Mouse (Mus musculus): ENCODE data around the gene Mrps35. TPM values are rescaled to one million over a fixed set of nuclear protein-coding genes. Genes with fewer than 3 reads are reported as not detected.

The Mrps35 gene
- total RNA-seq (2022): 10 to 100 TPM; 42.8 to 52.5 (median 45.9) TPM

DNA sequence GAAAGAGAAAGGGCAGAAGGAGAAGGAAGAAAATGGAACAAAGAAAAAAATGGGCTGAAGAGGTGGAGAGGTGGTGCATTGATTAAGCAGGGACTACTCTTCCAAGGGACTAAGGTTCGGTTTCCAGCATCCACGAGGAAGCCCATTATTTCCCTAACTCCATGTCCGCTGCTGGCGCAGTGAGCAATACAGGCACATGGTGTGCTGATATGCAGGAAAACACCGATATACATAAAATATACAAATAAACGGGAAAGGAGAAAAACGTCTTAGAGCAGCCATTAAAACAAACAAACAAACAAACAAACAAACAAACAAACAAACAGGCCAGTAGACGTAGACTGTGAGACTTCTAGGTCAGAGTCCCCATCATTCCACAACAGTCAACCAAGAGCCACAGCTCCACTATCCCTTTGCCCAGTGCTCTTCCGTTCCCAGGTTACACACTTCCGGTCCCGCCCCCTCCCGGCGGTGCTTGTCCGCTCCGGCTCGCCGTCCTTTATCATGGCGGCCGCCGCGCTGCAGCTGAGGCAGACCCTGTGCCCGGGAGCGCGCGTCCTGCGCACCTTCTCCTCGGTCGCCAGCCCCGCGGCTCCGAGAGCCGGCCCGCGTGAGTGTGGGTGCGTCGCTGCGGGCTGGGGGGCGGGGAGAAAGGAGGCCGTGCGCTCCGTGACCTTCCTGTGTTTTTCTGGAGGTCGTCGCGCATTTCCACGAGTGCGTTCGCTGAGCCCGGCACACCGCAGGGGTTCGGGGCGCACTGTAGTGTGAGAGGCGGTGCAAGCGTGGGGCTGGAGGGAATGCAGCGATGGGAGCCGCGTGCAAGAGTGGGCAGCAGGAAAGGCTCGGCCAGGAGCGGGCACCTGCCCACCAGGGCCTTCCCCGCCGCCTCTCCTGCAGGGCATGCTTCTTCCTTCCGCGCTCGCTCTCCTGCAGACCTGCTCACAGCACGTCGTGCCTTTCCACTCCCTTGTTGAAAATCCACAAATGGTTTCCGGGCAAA is at the start of gene Mrps35:
TSS of gene Mrps35 (plus strand) at position 474 of the 1,000 bp plus-strand sequence.
- DNase-seq (ENCODE audit: low spot score in 2 of 2): peak; percentile 79 to 80

DNA sequence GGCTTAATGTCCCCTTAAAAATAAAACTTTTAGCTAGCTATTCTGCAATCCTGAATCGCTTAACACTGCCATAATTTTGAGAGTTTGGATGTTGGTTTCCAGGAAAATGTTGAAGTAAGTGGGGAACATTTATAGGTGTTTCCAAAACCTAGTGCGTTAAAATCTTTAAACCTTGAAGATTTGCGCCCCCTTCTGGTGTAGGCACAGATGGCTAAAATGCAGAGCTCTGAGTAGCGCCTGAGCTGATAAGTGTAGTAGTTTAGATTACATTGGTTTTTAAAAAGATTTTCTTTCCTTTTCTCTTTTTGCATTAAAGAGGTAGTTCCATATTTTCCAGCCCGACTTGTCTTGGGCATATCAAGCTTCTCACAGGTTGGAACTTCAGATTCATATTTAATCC is 48.3 kb upstream of the Mrps35 start:
- DNase-seq (ENCODE audit: low spot score in 2 of 2): peak in 1 of 2 experiments; percentile 63

DNA sequence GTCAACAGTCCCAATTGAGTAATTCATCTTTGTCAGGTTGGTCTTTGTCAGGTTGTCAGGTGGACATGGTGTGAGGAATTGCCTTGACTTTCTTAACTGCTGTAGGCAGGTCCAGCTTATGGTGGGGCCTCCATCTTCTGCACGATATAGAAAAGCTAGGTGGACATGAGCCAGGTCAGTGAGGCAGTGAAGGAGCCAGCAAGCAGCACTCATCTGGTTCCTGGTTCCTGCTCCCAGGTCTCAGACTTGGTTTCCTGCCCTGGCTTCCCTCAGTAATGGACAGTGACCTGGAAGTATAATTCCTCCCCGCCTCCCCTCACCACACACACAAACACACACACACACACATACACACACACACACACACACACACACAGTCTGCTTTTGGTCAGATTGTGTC is 47.2 kb upstream of the Mrps35 start:
- DNase-seq (ENCODE audit: low spot score in 2 of 2): no peak

DNA sequence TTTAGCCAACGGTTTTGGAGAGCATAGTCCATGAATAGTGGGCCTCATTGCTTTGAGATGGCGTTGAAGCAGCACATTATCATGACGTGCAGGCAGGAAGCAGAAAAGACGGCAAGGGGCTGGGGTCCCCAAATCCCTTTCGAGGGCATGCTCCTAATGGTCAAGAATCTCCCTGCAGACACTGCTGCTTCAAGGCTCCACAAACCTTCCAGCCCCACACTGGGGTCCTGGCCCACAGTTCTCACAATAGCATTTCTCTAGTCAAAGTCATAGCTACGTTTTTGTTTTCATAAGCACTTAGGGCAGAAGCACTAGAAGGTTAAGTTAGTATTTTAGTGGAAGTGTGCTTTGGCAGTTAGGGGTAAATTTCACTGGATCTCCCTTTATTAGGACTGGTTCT is 46.7 kb upstream of the Mrps35 start:
- no peak for DNase-seq (ENCODE audit: low spot score in 2 of 2)

DNA sequence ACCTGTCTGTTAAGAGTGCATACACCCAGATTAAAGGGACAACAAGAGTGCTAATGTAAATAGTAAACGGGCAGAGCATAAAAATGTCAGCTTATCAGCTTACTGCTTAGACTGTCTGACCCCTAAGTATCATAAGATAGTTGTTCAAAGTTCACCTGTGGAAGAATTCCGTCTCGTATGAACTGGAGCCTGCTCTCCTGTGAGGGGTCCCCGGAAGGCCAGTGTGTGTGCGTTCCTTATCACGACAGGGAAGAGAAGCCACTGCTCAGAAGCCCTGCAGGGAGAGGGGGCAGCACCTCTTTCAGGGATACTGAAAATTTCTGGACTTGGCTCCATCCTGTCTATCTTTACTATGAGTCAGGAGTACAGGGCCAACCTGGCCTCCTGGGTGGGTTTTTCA is 45.6 kb upstream of the Mrps35 start:
- DNase-seq (ENCODE audit: low spot score in 2 of 2): no peak

DNA sequence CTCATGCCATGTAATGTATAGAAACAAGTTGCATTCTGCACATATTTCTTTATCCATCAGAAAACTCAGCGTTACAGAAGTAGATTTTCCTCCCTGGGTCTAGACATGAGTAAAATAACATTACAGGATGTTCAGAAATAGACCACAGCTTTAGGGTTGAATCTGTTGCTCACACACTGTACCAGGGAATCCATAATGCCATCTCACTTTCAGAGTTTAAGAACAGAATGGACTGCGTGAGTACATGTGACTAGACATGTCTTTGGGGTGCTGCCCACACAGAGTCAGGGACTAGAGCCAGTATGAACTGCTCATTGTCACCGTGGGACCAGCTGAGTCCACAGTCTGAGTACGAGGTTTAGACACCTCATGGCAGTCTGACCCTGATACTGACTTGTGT is 43.9 kb upstream of the Mrps35 start:
- DNase-seq (ENCODE audit: low spot score in 2 of 2): no peak

DNA sequence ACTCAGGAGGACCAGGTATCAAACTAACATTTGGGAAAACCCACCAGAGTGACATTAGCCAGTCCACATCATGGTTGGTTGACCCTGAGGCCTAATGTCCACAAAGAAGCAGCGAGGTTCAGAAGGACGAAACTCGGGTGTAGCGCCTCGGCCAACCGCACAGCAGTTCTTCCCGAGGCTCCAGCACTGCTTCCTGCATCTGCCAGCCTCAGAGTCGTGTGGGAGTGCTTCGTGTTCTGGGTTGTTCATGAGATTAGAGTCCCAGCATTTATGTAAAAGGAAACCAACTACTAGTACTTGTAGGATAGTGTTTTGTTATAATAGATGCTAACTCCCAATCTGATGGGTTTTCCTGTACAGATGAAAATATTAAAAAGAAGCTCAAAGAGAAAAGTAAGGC is 43.3 kb upstream of the Mrps35 start:
- no peak for DNase-seq (ENCODE audit: low spot score in 2 of 2)

DNA sequence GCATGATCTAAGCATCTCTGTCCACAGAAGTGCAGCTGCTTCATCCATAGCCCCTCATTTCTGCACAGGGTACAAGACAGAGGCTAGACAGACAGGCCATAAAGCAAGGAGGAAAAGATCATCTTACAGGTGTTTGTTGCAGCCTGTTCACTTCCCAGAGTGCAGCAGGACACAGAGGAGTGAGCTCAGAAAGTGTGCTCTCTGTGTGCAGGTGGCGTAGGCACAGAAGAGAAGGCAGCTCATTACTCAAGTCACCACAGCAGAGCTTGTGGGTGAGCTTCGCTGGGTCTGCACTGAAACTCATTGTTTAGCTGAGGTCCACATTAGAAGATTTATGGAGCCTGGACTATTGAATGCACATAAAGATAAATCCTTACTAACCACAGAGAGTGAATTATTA is 42.8 kb upstream of the Mrps35 start:
- no peak for DNase-seq (ENCODE audit: low spot score in 2 of 2)

DNA sequence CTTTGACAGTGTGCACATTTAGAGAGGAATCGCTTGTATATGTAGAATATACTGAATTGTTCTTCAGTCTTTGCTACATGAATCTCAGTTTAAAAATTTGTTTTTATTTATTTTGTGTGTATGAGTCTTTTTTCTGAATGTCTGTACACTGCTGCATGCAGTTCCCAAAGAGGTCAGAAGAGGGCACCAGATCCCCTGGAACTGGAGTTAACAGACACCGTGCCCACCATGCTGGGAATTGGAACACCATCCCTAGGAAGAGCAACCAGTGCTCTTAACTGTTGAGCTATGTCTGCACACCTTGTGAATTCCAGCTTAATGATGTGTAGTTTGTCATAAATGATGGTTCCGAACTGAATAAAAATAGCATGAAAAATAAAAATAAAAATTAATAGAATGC is 34.4 kb upstream of the Mrps35 start:
- no peak for DNase-seq (ENCODE audit: low spot score in 2 of 2)

DNA sequence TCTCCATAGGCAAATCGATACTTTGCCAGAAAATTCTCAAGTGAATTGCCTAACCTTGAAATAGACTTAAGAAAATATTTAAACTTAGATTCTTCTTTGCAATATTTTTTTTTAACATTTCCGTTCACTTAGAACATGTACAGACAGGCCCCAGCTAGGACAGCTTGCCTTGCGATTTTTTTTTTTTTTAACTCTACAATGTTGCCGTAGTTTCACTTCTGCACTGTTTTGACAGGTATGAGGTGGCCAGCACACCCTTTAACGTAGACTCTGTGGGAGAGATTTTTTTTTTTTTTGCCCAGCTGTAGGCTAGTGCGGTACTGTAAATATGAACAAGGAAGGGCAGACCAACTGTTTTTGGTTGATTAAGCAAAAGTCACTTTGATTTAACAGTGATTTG is 32.2 kb upstream of the Mrps35 start:
- DNase-seq (ENCODE audit: low spot score in 2 of 2): no peak

DNA sequence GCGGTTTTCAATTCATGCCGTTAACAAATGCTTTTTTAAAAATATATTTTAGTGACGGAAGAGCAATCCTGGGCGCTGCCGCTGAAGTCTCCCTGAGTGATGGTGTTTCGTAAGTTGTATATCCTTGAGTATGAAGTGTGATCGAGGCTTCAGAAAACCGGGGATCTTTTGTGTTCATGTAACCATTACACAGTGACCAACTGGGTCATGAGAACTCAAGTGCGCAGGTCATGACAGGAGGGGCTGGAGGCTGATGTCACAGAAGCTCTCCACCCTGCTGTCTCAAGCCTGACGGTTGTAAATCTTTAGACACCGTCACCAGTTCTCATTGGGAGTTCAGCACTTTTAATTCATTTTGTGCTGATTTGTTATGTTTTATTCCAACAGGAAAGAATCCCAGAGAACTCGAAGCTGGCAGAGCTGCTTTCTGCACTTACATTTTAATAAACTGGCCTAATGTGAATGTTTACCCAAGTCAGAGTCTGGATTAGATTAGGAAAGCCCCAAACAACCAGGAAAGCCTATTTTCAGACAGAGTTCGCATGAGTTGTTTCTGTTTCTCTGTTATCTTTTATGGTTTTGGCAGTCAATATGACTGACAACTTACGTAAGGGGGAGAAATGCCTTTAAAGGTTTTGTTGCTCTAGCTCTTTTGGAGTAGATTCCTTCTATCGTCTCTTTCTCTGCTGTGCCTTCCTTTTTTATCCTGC is 31.6 kb upstream of the Mrps35 start:
- no peak for DNase-seq (ENCODE audit: low spot score in 2 of 2)

DNA sequence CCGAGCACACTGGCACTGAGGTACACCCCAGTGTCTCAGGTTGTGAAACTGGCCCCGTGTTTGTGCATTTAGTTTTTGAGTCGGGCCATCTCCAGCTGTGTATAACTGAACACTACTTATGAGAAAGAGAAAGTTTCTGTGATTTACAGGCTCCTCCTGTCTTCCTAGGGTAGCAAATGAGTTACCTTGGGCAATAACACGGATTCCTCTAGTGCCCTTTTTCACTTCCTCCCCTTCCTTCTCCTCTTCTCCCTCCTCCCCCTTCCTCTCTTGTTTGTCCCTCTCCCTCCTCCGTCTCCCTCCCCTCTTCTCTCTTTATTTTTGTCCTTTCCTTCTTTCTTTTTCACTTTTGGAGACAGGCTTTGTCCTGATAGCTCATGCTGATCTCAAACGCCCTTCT is 31.0 kb upstream of the Mrps35 start:
- no peak for DNase-seq (ENCODE audit: low spot score in 2 of 2)

DNA sequence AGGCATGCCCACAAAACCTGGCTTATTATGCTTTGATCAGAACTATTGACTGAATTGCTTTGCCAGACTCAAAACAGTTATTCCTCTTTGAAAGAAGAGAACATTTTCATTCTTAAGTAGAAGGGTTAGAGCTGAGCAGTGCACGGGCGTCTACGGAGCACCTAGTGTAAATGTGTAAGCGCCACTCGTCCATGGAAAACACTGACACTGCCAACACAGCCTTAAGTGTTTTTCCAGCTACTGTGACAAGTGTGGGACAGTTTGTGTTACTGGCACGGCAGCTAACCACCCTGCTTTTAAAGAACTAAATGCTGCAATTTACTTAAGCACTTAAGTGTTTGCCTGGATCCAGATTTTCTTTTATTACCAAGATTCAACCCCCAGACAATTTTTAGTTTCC is 30.6 kb upstream of the Mrps35 start:
- no peak for DNase-seq (ENCODE audit: low spot score in 2 of 2)

DNA sequence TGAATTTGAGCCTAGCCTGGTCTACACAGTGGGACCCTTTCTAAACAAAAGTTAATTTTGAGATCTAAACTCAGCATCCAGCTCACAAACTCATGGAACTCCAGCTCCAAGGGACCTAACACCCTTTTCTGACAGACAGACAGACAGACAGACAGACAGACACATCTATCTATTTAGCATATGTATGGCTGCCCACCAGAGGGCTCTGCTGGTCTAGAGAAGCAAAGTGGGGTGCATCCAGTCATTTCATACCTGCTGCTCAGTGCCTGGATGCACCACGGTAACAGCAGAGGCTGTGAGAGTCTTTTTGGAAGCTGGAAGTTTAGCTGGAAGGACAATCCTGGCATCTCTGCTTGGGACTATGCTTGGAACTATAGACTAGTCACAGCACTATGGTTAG is 29.0 kb upstream of the Mrps35 start:
- no peak for DNase-seq (ENCODE audit: low spot score in 2 of 2)

DNA sequence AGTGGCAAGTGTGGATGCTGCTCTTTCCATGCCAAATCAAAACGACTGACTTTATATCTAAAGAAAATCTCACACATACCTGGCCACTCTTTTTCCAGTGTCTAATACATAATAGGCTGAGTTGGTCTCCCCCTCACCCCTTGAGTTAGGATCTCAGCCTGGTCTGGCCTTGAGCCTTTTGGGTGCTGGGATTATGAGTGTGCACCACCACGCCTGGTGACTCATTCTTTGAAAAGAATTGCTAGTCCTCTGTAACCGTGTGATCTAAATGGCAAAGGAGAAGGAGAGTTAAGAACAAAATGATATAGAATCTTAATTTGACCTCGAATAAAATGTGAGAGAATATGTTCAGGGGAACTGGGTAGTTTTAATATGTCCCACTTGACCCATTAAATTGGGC is 24.7 kb upstream of the Mrps35 start:
- no peak for DNase-seq (ENCODE audit: low spot score in 2 of 2)

DNA sequence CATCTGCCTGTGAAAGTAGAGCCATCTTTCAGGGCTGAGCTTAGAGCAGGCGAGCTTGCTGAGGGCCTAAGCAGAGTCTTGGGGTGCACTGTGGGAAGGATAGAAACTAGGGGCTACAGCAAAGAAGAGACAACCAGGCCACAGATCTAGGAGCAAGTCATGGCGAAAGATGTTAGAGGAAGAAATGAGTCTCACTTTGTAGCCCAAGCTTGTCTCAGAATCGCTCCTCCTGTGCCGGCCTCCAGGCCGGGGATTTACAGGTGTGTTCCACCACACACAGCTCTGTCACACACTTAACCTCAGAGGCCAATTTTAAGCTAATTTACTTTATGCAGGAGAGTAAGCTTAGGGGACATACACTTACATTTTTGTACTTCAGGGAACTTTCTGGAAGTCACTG is 24.2 kb upstream of the Mrps35 start:
- no peak for DNase-seq (ENCODE audit: low spot score in 2 of 2)

DNA sequence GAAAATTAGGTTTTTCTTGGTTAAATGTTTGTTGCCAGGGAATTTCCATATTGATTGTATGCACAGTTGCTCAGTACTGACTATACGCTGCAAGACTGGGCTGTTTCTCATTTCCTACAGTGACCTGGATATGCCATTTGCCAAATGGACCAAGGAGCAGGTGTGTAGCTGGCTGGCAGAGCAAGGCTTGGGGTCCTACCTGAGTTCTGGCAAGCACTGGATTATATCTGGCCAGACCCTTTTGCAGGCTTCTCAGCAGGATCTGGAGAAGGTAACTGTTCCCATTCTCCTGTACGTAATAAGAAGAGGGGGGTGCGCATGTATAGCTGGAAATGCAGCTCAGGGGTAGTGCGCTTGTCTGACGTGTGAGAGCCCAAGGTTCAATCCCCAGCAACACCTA is 21.4 kb upstream of the Mrps35 start:
- no peak for DNase-seq (ENCODE audit: low spot score in 2 of 2)

DNA sequence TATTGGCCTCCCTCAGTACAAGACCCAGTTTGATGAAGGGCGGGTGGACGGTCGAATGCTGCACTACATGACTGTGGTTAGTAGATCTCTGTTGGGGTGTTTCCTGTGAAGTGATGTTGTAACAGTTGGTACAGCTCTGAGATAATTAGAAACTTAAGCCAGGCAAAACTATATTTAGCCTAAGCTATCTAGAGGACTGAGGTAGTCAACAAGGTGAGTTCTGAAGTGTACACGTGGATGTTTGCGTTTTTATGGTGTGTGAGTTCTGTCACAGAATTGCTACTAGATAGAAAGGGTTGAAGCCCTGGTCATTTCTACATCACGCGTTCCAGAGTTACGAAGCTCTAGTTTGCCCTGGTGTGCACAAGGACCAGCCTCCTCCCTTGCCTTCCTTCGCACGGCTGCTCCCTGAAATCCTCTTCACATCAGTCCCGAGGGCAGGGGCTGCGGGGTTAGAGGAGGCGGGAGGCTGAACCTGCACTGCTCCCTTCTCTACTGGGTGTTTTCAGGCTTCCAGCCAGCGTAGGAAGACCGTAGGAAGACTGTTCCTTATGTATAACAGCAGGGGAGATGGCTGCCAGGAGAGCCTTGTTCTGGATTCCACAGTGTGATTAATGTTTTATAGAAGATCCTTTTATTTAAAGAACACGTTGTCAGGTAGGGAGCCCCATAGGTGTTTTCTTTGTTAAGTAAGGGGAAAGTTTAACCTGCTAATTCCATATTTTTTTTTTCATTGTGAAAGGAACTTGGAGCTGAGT is 20.0 kb upstream of the Mrps35 start:
- no peak for DNase-seq (ENCODE audit: low spot score in 2 of 2)

DNA sequence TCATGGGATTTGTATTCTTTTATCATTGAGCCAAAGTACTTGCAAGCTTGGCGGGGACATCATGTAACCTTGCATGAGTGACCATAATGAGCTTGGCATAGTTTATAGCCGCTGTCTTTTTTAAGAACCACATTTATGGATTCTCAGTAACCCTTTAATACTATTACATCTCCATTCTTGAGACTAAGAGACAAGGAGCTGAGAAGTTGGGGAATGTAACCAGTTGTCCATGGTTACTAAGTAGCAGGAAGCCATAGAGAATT is 19.5 kb upstream of the Mrps35 start:
- DNase-seq (ENCODE audit: low spot score in 2 of 2): no peak

DNA sequence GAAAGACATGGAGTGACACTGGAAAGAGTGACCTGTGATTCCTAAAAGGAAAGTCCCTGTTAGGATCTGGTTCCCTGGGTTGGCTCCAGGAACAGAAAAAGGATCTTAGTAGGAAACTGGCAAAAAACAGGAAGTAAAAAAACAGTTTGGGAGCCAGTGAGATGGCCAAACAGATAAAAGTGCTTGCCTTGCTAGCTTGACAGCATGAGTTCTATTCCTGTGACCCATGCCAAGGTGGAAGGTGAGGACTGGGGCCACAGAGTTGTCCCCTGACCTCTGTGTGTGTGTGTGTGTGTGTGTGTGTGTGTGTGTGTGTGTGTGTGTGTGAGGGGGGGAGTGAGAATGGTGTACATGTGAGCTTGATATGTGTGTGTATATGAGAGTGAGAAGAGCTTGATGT is 19.0 kb upstream of the Mrps35 start:
- no peak for DNase-seq (ENCODE audit: low spot score in 2 of 2)

DNA sequence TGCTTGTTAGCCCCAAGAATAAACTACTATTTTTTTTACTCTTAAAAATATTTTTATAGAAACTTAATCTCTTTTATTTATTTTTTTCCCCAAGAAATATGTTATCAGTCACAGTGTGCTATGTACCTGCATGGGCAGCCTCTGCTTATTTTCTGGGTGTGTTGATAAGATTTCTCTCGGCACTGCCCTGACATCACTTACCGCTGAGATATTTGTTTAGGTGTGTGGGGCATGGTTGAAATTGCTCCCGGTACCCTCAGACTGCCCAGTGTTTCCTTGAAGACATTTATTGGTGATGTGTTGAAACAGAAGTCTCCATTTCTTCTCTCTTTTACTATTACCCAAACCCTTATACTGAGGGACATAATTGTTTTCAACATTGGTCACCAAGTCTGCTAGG is 17.8 kb upstream of the Mrps35 start:
- DNase-seq (ENCODE audit: low spot score in 2 of 2): no peak

DNA sequence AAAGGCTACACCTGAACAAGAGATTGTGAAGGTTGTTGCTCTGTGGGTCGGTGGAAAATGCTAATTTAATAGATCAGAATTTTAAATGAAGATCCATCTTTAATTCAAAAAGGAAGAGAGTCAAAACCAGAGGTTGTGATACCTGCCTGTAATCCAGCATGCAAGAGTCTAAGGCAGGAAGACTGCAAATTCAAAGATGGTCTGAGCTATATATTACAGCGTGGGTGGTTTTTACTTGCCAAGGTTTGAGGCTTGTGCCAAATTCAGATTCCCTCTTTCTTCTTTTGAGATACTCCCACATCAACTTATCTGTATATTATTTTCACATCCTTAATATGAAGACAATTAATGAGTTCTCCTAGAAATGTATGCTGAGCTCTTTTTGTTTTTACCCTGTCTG is 14.2 kb upstream of the Mrps35 start:
- DNase-seq (ENCODE audit: low spot score in 2 of 2): no peak

Data from layer of hippocampus, adult 8-10 months (tissue).